Mouse (Mus musculus) erythroblast, adult 5-6 weeks (primary cell): ENCODE data around the gene Gm45062. TPM values are rescaled to one million over a fixed set of nuclear protein-coding genes. Genes with fewer than 3 reads are reported as not detected.

Experiments
- ATAC-seq: replicated peaks from 2 replicates; pipeline ENCODE4 v1.8.0; 2016; ENCODE audit warnings: moderate number of reproducible peaks, mild to moderate bottlenecking, moderate TSS enrichment, inconsistent platforms; ENCODE audit not compliant: poor library complexity, low FRiP score, severe bottlenecking
- total RNA-seq, 2 experiments: library from RNA; stranded (forward) in 1 of 2; stranded (reverse) in 1 of 2; fragments of 150-400 nt in 1 of 2; fragments of 200-764, 138-1000 nt in 1 of 2; gene quantifications; 2 replicates each; pipeline versions ENCODE4 v1.2.3 to v1.2.4; 2015 to 2017; ENCODE audit warnings: low replicate concordance in 2 of 2

The Gm45062 gene
- total RNA-seq, 2 experiments from 2014 or later, result 2.7 to 4.1 TPM

GRCm38 (mm10) chr6:8405844-8406243, 146.6 kb downstream of the Gm45062 start:
- no peak for ATAC-seq

- ATAC-seq, result no peak
These were observed 149.1 kb downstream of the Gm45062 start for GRCm38 (mm10) chr6:8408332-8408731.

GRCm38 (mm10) chr6:8409865-8410264, 150.6 kb downstream of the Gm45062 start:
- no peak for ATAC-seq

GRCm38 (mm10) chr6:8412845-8413598, 153.8 kb downstream of the Gm45062 start:
- ATAC-seq, result no peak

GRCm38 (mm10) chr6:8414020-8414419, 154.8 kb downstream of the Gm45062 start:
- no peak for ATAC-seq

GRCm38 (mm10) chr6:8415823-8416222, 156.6 kb downstream of the Gm45062 start:
- no peak for ATAC-seq

GRCm38 (mm10) chr6:8416802-8417569, 157.7 kb downstream of the Gm45062 start:
- ATAC-seq, result no peak

GRCm38 (mm10) chr6:8419485-8420186, 160.4 kb downstream of the Gm45062 start:
- ATAC-seq, result no peak

- no peak for ATAC-seq
These were observed 160.9 kb downstream of the Gm45062 start for GRCm38 (mm10) chr6:8420187-8420503.

GRCm38 (mm10) chr6:8421421-8421820, 162.2 kb downstream of the Gm45062 start:
- ATAC-seq, result no peak

GRCm38 (mm10) chr6:8421959-8422581, 162.8 kb downstream of the Gm45062 start:
- ATAC-seq, result no peak

- no peak for ATAC-seq
These were observed 163.9 kb downstream of the Gm45062 start for GRCm38 (mm10) chr6:8423142-8423541.

- no peak for ATAC-seq
These were observed 168.4 kb downstream of the Gm45062 start for GRCm38 (mm10) chr6:8427692-8428091.

- no peak for ATAC-seq
These were observed 171.5 kb downstream of the Gm45062 start for GRCm38 (mm10) chr6:8430610-8431234.

- no peak for ATAC-seq
These were observed 173.9 kb downstream of the Gm45062 start for GRCm38 (mm10) chr6:8433179-8433578.

- ATAC-seq, result no peak
These were observed 178.7 kb downstream of the Gm45062 start for GRCm38 (mm10) chr6:8437937-8438336.

GRCm38 (mm10) chr6:8441814-8442213, 182.6 kb downstream of the Gm45062 start:
- no peak for ATAC-seq

- no peak for ATAC-seq
These were observed 187.5 kb downstream of the Gm45062 start for GRCm38 (mm10) chr6:8446786-8447185.

GRCm38 (mm10) chr6:8455599-8455998, 196.3 kb downstream of the Gm45062 start:
- no peak for ATAC-seq

- ATAC-seq, result no peak
These were observed 199.3 kb downstream of the Gm45062 start for GRCm38 (mm10) chr6:8458596-8458995.
